Mouse (Mus musculus) limb, embryonic 15.5 days (tissue): ENCODE results near the gene Fkbp10. TPM values are rescaled to one million over a fixed set of nuclear protein-coding genes. Genes with fewer than 3 reads are reported as not detected.

Experiments used
- ATAC-seq: fragments of 200-750 bp; cut with Nextera tagmentation; 2 replicates; pipeline ENCODE4 v1.8.0; 2017; ENCODE audit warnings: low read depth, moderate TSS enrichment; ENCODE audit not compliant: insufficient number of reproducible peaks, low FRiP score, low TSS enrichment
- H3K27ac ChIP-seq: fragments of 300-500 bp; sonication (generic); 2 replicates; pipeline ENCODE4 v1.5.1; 2015; ENCODE audit warnings: moderate library complexity, mild to moderate bottlenecking, inconsistent platforms
- H3K27me3 ChIP-seq: fragments of 300-500 bp; sonication (generic); 2 replicates; pipeline ENCODE4 v1.6.1; 2015; ENCODE audit warnings: inconsistent platforms
- H3K36me3 ChIP-seq: fragments of 300-500 bp; sonication (generic); 2 replicates; pipeline ENCODE4 v1.6.1; 2015; ENCODE audit warnings: inconsistent platforms
- H3K4me1 ChIP-seq: fragments of 300-500 bp; sonication (generic); 2 replicates; pipeline ENCODE4 v1.6.1; 2015; ENCODE audit warnings: inconsistent platforms
- H3K4me2 ChIP-seq: fragments of 300-500 bp; sonication (generic); 2 replicates; pipeline ENCODE4 v1.6.1; 2015; ENCODE audit warnings: mild to moderate bottlenecking, inconsistent platforms
- H3K4me3 ChIP-seq: fragments of 300-500 bp; sonication (generic); 2 replicates; pipeline ENCODE4 v1.5.1; 2015; ENCODE audit warnings: mild to moderate bottlenecking, inconsistent platforms
- H3K9ac ChIP-seq: fragments of 300-500 bp; sonication (generic); 2 replicates; pipeline ENCODE4 v1.6.1; 2015; ENCODE audit warnings: inconsistent platforms
- H3K9me3 ChIP-seq: fragments of 300-500 bp; sonication (generic); 2 replicates; pipeline ENCODE4 v1.6.1; 2016; ENCODE audit warnings: inconsistent platforms
- WGBS: fragments of 180-500 bp; shearing (Covaris S2); methylation state at CpG from one replicate; pipeline ENCODE4 v1.1.7; 2015; 5-methylcytosine and 5-hydroxymethylcytosine counted together
- polyA plus RNA-seq: library from polyadenylated mRNA; unstranded; fragments of >200 nt; fragmentation: Nextera tagmentation; extraction: Ambion mirVana; gene quantifications from 2 replicates; pipeline ENCODE4 v1.2.1, GENCODE M21; 2015

Fkbp10 gene
- polyA plus RNA-seq, 1 experiment from 2014 or later, result 210 TPM

- ATAC-seq, result no peak
- Histone ChIP-seq H3K4me3 (no peak overlapping the region), H3K36me3 (peaks cover 72% of the 10 kb centered on the region), H3K4me2 (no peak overlapping the region), H3K9me3 (no peaks in the 10 kb centered on the region), H3K9ac (no peak overlapping the region), H3K27ac (no peak overlapping the region), H3K4me1 (no peaks in the 10 kb centered on the region), H3K27me3 (no peaks in the 10 kb centered on the region)
- 38% methylated on average over 7 of the region's 7 CpGs for whole genome bisulfite sequencing
Observed at GRCm38 (mm10) chr11:100425851-100426250, 10.4 kb downstream of the Fkbp10 start.

- ATAC-seq, result no peak
- Histone ChIP-seq H3K27me3 (no peaks in the 10 kb centered on the region), H3K9ac (no peak overlapping the region), H3K27ac (no peak overlapping the region), H3K9me3 (no peaks in the 10 kb centered on the region), H3K4me1 (no peaks in the 10 kb centered on the region), H3K4me2 (no peak overlapping the region), H3K4me3 (no peak overlapping the region), H3K36me3 (peaks cover 67% of the 10 kb centered on the region)
- 80% methylated on average over 3 of the region's 3 CpGs for WGBS
Observed at GRCm38 (mm10) chr11:100426820-100427219, 11.3 kb downstream of the Fkbp10 start.

GRCm38 (mm10) chr11:100428612-100429199 is 13.2 kb downstream of the Fkbp10 start:
- Histone ChIP-seq H3K4me3 (no peak overlapping the region), H3K4me1 (no peaks in the 10 kb centered on the region), H3K9ac (no peak overlapping the region), H3K36me3 (peaks cover 60% of the 10 kb centered on the region), H3K4me2 (no peak overlapping the region), H3K27ac (peak overlapping the region; percentile 51; the same call in 1 of the 2 replicates), H3K27me3 (no peaks in the 10 kb centered on the region), H3K9me3 (no peaks in the 10 kb centered on the region)
- 58% methylated on average over 9 of the region's 9 CpGs for WGBS
- no peak for ATAC-seq

GRCm38 (mm10) chr11:100430052-100430451 is 14.6 kb downstream of the Fkbp10 start:
- 90% methylated on average over 7 of the region's 7 CpGs for WGBS
- Histone ChIP-seq H3K9ac (no peak overlapping the region), H3K9me3 (no peaks in the 10 kb centered on the region), H3K27ac (no peak overlapping the region), H3K4me2 (no peak overlapping the region), H3K27me3 (no peaks in the 10 kb centered on the region), H3K4me3 (no peak overlapping the region), H3K36me3 (peaks cover 54% of the 10 kb centered on the region), H3K4me1 (no peaks in the 10 kb centered on the region)
- no peak for ATAC-seq

GRCm38 (mm10) chr11:100432002-100432401 is 16.5 kb downstream of the Fkbp10 start:
- Histone ChIP-seq H3K4me1 (no peaks in the 10 kb centered on the region), H3K27me3 (no peaks in the 10 kb centered on the region), H3K4me2 (no peak overlapping the region), H3K36me3 (peaks cover 65% of the 10 kb centered on the region), H3K27ac (no peak overlapping the region), H3K9ac (no peak overlapping the region), H3K4me3 (no peak overlapping the region), H3K9me3 (no peaks in the 10 kb centered on the region)
- WGBS, result 84% methylated on average over 5 of the region's 5 CpGs
- ATAC-seq, result no peak

- 89% methylated on average over 9 of the region's 9 CpGs for WGBS
Observed at GRCm38 (mm10) chr11:100435678-100436246, 20.3 kb downstream of the Fkbp10 start.

DNA sequence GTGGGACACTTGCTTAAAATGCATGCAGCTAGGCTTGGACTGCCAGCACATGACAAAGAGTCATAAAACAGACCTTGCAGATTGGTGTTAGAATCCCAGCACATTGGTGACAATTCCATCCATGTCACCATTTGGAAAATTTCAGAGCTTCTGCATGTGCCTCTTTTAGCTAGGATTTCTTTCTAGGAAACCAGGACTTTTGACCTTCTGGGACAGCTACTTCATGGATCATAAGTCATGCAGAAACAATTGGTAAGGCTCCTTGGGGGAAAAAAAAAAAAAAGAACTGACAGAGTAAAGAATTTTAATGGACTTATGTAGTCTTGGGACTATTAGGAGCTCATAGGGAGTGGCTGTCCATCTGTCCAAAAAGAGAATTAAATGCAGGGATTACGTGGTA is 22.4 kb downstream of the Fkbp10 start:
- H3K27me3 ChIP-seq, result no peaks in the 10 kb centered on the region
- ATAC-seq, result no peak
- no peak overlapping the region for H3K4me2 ChIP-seq
- H3K36me3 ChIP-seq, result peaks cover 51% of the 10 kb centered on the region
- 79% methylated on average over 1 of the region's 1 CpGs for WGBS
- peaks cover 13% of the 10 kb centered on the region for H3K4me1 ChIP-seq
- no peaks in the 10 kb centered on the region for H3K9me3 ChIP-seq
- no peak overlapping the region for H3K27ac ChIP-seq
- H3K9ac ChIP-seq, result no peak overlapping the region
- H3K4me3 ChIP-seq, result no peak overlapping the region

More at GRCm38 (mm10) chr11:100435678-100436246, 20.3 kb downstream of the Fkbp10 start:
- ATAC-seq, result no peak
- Histone ChIP-seq H3K9ac (no peak overlapping the region), H3K36me3 (peaks cover 60% of the 10 kb centered on the region), H3K27ac (no peak overlapping the region), H3K9me3 (no peaks in the 10 kb centered on the region), H3K4me3 (no peak overlapping the region), H3K27me3 (no peaks in the 10 kb centered on the region), H3K4me2 (no peak overlapping the region), H3K4me1 (peaks cover 9% of the 10 kb centered on the region)

- H3K27ac ChIP-seq, result peak overlapping the region; percentile 76
- ATAC-seq, result peak; percentile 94
- H3K4me2 ChIP-seq, result peak overlapping the region; percentile 68
- H3K4me1 ChIP-seq, result peaks cover 13% of the 10 kb centered on the region
- peak overlapping the region; percentile 83 for H3K4me3 ChIP-seq
- peaks cover 27% of the 10 kb centered on the region for H3K36me3 ChIP-seq
- H3K9me3 ChIP-seq, result no peaks in the 10 kb centered on the region
- H3K27me3 ChIP-seq, result no peaks in the 10 kb centered on the region
- peak overlapping the region; percentile 96 for H3K9ac ChIP-seq
- under 1% methylated on average over 51 of the region's 52 CpGs for WGBS
Observed at GRCm38 (mm10) chr11:100440691-100441522, 25.4 kb downstream of the Fkbp10 start.

DNA sequence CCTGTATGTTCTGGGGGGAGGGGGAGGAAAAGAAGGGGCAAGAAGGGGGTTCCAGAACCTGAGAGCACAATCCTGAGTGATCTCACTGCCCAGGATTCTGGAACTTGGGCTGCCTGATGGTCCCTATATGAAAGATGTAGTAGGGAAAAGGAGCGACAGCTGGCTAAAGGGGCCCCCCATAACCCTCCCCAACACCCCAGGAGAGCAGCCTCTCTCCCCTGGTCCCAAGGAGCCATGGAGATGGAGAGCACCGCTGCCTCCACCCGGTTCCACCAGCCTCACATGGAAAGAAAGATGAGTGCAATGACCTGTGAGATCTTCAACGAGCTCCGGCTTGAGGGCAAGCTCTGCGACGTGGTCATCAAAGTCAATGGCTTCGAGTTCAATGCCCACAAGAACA is 26.3 kb downstream of the Fkbp10 start, which contains the start of the genes Nt5c3b and Klhl10:
Gene Nt5c3b (minus strand): TSS at position 12 of the 400 bp plus-strand sequence.
Gene Klhl10 (plus strand): TSS at position 121 of the 400 bp plus-strand sequence.
- Histone ChIP-seq H3K27ac (peak within 1 kb of the TSS; percentile 76), H3K9ac (peak within 1 kb of the TSS; percentile 96), H3K36me3 (peaks cover 18% of the 10 kb centered on the region), H3K4me1 (peaks cover 13% of the 10 kb centered on the region), H3K27me3 (no peaks in the 10 kb centered on the region), H3K4me3 (peak within 1 kb of the TSS; percentile 83), H3K9me3 (no peaks in the 10 kb centered on the region), H3K4me2 (peak within 1 kb of the TSS; percentile 68)
- WGBS, result 88% methylated on average over 8 of the region's 8 CpGs
- no peak for ATAC-seq

DNA sequence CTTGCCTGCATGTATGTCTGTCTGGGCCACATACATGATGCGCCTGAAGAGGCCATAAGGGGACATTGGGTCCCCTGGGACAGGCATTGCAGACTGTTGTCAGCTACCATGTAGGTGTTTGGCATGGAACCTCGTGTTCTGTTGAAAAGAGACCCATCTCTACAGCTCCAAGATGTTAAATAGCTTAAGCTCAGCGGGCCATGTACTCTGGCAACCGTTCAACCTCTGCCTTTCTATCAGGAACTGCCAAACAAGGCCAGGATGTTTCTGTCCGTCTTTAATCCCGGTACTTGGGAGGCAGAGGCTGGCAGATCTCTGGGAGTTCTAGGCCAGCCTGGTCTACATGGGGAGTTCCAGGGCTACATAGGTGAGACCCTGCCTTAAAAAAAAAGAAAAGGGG is 27.1 kb downstream of the Fkbp10 start:
- ATAC-seq, result no peak
- no peak overlapping the region for H3K4me3 ChIP-seq
- WGBS, result 86% methylated on average over 6 of the region's 6 CpGs

GRCm38 (mm10) chr11:100457247-100457646 is 41.8 kb downstream of the Fkbp10 start:
- WGBS, result 67% methylated on average over 4 of the region's 4 CpGs
- Histone ChIP-seq H3K9ac (no peak overlapping the region), H3K4me2 (no peak overlapping the region), H3K9me3 (no peaks in the 10 kb centered on the region), H3K36me3 (peaks cover 38% of the 10 kb centered on the region), H3K4me3 (no peak overlapping the region), H3K27me3 (no peaks in the 10 kb centered on the region), H3K27ac (no peak overlapping the region), H3K4me1 (no peaks in the 10 kb centered on the region)
- ATAC-seq, result no peak

More for the DNA sequence above, 27.1 kb downstream of the Fkbp10 start:
- no peaks in the 10 kb centered on the region for H3K27me3 ChIP-seq
- H3K9ac ChIP-seq, result no peak overlapping the region
- H3K4me2 ChIP-seq, result no peak overlapping the region
- peaks cover 11% of the 10 kb centered on the region for H3K36me3 ChIP-seq
- peaks cover 13% of the 10 kb centered on the region for H3K4me1 ChIP-seq
- no peaks in the 10 kb centered on the region for H3K9me3 ChIP-seq
- no peak overlapping the region for H3K27ac ChIP-seq

DNA sequence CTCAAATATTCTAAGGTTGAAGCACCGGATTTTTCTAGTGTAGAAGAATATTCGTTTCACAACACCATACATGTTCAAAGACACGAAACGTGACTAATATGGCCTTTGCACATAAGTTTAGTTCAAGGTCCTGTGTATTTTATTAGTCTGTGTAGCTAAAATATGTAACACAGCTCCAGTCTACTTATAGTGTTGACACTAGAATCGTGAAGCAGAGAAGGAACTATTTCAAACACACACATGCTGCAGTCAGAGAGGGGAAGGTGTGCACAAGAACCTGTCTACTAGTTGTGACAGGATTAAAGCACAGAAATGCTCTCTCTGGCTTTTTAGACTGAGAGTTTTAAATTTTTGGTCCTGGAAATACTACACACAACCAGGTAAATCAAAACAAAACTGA is 42.2 kb downstream of the Fkbp10 start:
- Histone ChIP-seq H3K4me1 (no peaks in the 10 kb centered on the region), H3K4me3 (no peak overlapping the region), H3K27me3 (no peaks in the 10 kb centered on the region), H3K9me3 (no peaks in the 10 kb centered on the region), H3K9ac (no peak overlapping the region), H3K4me2 (no peak overlapping the region), H3K36me3 (peaks cover 43% of the 10 kb centered on the region), H3K27ac (no peak overlapping the region)
- WGBS, result 88% methylated on average over 5 of the region's 5 CpGs
- no peak for ATAC-seq
